Mouse (Mus musculus) megakaryocyte, embryonic 14.5 days (primary cell): ENCODE measurements around the gene Wdr64.

Source experiments
- FLI1 ChIP-seq: IDR thresholded peaks from 2 replicates; pipeline ENCODE4 v1.6.1; 2012; ENCODE audit warnings: low read length, inconsistent platforms, mixed read lengths
- GATA1 ChIP-seq: IDR thresholded peaks from 3 replicates; pipeline ENCODE4 v1.6.1; 2012; ENCODE audit warnings: mixed read lengths, low read length, inconsistent platforms, borderline replicate concordance

GRCm38 (mm10) chr1:175648615-175649014 lies 49.8 kb upstream of the Wdr64 start:
- TF ChIP-seq GATA1 (no peak), FLI1 (no peak)
